Mouse (Mus musculus) layer of hippocampus, adult 11-12 months (tissue): ENCODE data around the gene Rassf7.
A peak's percentile ranks its signal among the peaks of the same experiment; 100 is the strongest.

Experiments
- DNase-seq: peaks from one replicate; pipeline ENCODE4 v3.0.0; 2022; ENCODE audit warnings: low spot score

Rassf7 gene

GRCm38 (mm10) chr7:141196619-141197282, 18.9 kb upstream of the Rassf7 start:
- no peak for DNase-seq

DNA sequence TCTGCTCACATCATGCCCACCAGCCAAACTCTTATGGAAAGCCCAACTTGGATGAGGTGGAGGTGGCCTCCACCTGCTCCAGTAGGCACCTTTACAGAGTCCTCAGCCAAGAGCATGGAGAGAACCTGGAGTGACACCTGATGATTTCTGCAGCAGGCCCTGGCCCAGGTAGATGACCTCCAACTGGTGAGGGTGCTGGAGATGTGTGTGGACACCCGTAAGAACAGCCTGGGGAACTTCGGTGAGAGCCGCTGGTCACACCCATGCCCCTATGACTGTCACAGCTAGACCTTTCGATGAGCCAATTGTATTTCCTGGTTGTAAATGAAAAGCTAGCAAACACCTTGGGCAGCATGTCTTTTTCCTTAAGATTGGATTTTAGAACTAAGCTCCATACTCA, 17.5 kb upstream of the Rassf7 start:
- no peak for DNase-seq

DNA sequence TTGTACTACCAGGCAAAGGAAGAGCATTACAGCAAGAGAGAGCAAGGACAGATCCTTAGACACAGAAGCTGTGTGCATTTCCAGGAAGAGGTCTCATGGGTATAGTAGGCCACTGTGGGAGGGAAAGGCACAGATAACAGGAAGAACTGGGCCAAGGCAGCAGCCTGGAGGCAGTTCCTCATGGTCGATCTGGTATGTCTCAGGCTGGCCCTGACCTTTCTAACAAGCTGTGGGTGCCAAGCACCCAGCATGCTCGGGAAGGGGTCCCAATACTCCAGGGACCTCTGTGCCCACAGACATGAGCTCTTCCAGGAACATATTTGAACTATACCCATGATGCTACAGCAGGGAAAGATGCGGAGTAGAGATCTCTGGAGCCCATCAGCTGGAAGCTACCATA, 11.1 kb upstream of the Rassf7 start:
- no peak for DNase-seq

GRCm38 (mm10) chr7:141205504-141205903, 10.2 kb upstream of the Rassf7 start:
- no peak for DNase-seq

GRCm38 (mm10) chr7:141206182-141206937, 9.3 kb upstream of the Rassf7 start:
- DNase-seq, result no peak

- no peak for DNase-seq
Measured at GRCm38 (mm10) chr7:141209526-141209925, 6.1 kb upstream of the Rassf7 start.

DNA sequence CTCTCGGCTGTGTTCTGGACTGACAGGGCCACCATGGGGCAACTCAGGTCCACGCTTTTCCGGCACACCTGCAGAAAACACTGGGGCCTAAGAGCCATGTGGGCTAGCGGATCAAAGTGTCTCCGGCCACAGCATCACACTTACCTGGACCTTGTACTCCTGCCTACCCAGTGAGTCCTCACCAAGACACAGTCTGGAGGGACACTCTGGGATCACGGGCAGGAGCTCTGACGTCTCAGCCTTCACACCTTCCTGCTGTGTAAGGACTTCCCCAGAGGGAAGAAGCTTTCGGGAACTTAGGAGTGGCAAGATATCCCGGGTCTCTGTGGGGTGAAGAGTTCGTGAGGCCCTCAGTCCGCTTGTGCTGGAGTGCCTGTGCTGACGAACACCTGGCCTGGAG, 5.5 kb upstream of the Rassf7 start:
- no peak for DNase-seq

GRCm38 (mm10) chr7:141210606-141211131, 5.0 kb upstream of the Rassf7 start:
- DNase-seq, result no peak

DNA sequence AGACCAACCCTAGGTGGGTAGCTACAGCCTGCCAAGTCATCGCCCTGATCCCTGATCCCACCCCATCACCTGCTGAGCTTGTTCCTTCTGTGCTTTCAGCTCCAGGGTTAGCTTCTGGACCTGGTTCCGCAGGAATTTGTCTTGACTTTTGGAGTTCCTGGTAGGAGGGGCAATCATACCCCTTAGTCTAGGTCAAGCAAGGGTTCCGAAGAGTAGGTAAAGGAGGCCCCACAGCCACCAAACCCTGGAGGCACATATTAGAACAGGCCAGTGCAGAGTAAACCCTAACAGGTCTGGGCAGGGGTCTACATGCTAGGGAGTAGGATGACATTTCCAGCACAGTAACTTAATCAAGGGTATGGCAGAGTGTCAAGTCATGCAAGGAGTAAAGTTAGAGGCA, 2.5 kb upstream of the Rassf7 start:
- DNase-seq, result no peak

GRCm38 (mm10) chr7:141213605-141214235, 1.9 kb upstream of the Rassf7 start, which contains the start of gene Lmntd2:
Gene Lmntd2 (minus strand): TSS chr7:141214080.
- DNase-seq, result no peak

- no peak for DNase-seq
Measured at GRCm38 (mm10) chr7:141214310-141214709, 1.4 kb upstream of the Rassf7 start.

DNA sequence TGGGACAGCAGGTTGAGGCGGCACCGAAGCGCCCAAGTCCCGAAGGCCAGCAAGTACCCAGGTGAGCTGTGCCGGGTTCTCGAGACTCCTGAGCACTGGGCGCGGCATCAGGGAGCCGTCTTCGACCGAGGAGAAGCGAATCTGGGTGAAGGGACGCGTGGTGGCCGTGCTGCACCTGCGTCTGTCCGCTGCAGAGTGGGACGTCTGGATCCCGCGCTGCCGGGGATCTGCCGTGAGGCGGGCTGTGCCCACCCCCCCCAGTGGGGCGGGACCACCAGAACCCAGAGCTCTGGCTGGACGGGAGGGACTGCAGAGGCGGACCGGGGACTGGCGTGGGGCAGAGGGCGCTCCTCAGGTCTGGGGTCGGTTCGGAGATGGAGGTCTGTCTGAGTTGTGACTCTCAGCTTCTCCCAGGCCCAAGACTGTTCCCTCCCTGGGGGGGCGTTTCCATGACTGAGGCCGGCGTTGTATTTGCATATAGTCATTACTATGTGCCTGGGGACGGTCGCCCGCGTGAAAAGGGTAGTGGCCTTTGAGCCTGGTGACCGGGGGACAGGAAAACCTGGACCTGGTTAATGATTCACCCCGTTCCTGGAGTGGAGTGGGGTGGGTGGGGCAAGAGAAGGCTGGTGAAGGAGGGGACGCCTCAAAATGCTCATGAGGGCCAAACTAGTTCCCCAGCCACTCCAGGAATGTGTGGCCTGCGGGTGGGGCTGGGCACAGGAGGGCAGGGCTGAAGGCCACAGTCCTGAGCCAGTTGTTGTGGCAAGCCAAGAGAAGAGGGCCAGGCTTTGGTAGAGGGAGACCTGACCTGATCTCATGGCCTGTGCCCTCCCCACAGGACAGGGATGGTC, 447 bp downstream of the Rassf7 start:
- DNase-seq, result no peak

DNA sequence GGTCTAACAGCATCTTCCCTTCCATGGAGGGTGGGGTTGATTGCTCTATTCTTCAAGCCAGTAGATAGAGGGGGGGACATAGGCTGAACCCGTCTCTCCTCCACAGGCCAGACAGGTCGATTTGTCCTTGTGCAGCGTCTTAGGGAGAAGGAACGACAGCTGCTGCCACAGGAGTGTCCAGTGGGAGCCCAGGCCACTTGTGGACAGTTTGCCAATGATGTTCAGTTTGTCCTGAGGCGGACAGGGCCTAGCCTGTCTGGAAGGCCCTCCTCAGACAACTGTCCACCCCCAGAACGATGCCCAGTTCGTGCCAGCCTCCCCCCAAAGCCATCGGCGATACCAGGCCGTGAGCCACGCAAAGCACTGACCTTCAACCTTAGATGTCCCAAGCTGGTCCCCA, 1.2 kb downstream of the Rassf7 start:
- no peak for DNase-seq

GRCm38 (mm10) chr7:141217343-141218013, 1.8 kb downstream of the Rassf7 start:
- no peak for DNase-seq

DNA sequence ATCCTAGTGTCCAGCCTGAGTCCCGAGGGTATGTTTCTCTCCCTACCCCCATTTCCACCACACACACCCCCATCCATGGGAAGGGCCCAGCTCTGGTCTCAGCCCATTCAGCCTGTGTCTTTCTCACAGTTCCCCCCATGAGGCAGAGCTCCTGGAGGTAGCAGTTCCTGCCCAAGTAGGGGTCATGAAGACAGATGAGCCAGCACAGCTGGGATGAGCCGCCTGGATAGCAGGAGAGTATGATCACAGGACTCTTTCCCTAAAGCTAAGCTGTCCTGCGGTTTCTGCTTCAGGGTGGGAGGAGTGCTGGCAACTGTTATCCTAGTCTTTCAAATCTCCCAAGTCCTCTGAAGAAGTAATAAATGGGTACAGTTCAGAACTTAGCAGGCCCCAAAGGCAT, 2.5 kb downstream of the Rassf7 start:
- no peak for DNase-seq

- DNase-seq, result no peak
Measured at GRCm38 (mm10) chr7:141218557-141219133, 3.0 kb downstream of the Rassf7 start.

GRCm38 (mm10) chr7:141219558-141220099, 4.0 kb downstream of the Rassf7 start:
- no peak for DNase-seq

- no peak for DNase-seq
Measured at GRCm38 (mm10) chr7:141220377-141220776, 4.7 kb downstream of the Rassf7 start.

GRCm38 (mm10) chr7:141221249-141222125, 5.8 kb downstream of the Rassf7 start:
- peak; percentile 96 for DNase-seq

DNA sequence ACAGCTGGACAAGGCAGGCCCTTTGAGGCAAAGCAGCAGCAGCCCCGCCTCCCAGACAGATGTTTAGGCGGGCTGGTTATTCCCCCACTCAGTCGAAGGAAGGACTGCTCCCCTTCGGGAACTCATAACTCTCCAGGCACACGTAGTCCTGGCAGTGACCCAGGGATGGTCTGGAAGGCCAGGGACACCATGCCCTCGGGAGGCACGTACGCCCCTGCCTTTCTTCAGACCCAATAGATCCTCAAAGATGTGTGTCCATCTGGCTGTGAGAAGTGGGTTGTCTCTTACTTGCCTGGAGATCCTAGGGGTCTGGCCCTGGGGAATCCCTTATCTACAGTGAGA, 6.4 kb downstream of the Rassf7 start:
- DNase-seq, result no peak
